In genomic region chr2:138406703-138407102, GRCm38 (mm10) we compare ENCODE assay signal across 12 mouse cellular contexts.
DNase-seq lines count a peak whose midpoint lies in the region; ATAC-seq lines count a peak whose summit lies in the region.
"Had no signal": no experiment of that assay in that cellular context is flagged by ENCODE, and none has a peak within 500 bp of the region (broad histone marks: within the 10 kb centered on the region; RNA-seq: fewer than 3 reads in every experiment).

No protein-coding gene starts in this region.

- no peak for DNase-seq in embryonic facial prominence, embryonic 14.5 days (ENCODE audit: low spot score)
- no peak for DNase-seq in embryonic facial prominence, embryonic 10.5 days (ENCODE audit: low spot score)
- no peak for DNase-seq in cerebellum, adult 9-11 months
- no peak for DNase-seq in cerebellum, adult 9-10 months
- DNase-seq: adrenal gland, adult 8-10 months; kidney, adult 2 months; spleen, adult 18-20 months had no signal

- peaks cover 3% of the 10 kb centered on the region; the same call in 1 of the 2 replicates for H3K4me1 ChIP-seq in embryonic facial prominence, embryonic 14.5 days (ENCODE audit: control insufficient read depth, insufficient read depth, low read length)
- H3K4me1 ChIP-seq in embryonic facial prominence, embryonic 10.5 days = peaks cover 9% of the 10 kb centered on the region
- peaks cover 9% of the 10 kb centered on the region for H3K4me1 ChIP-seq in forebrain, embryonic 12.5 days
- peaks cover 3% of the 10 kb centered on the region; the same call in 1 of the 2 replicates for H3K4me1 ChIP-seq in hindbrain, embryonic 15.5 days (replicated peaks)
- peaks cover 10% of the 10 kb centered on the region for H3K4me1 ChIP-seq in neural tube, embryonic 13.5 days (replicated peaks)

- no peak overlapping the region for H3K27ac ChIP-seq in embryonic facial prominence, embryonic 14.5 days (replicated peaks; ENCODE audit: low read depth, low read length)
- H3K27ac ChIP-seq in embryonic facial prominence, embryonic 10.5 days (replicated peaks) = no peak overlapping the region
- H3K27ac ChIP-seq in forebrain, embryonic 12.5 days = no peak overlapping the region
- H3K27ac ChIP-seq in hindbrain, embryonic 15.5 days (replicated peaks) = 0 out of 2 replicates have a peak overlapping the region, but pooled peaks have one; percentile 49
- 0 out of 2 replicates have a peak overlapping the region, but pooled peaks have one; percentile 23 for H3K27ac ChIP-seq in neural tube, embryonic 13.5 days (replicated peaks)
- H3K27ac ChIP-seq: embryonic facial prominence, embryonic 12.5 days had no signal

- H3K27me3 ChIP-seq in embryonic facial prominence, embryonic 14.5 days (replicated peaks; ENCODE audit: control insufficient read depth, insufficient read depth, low read length) = no peaks in the 10 kb centered on the region
- no peaks in the 10 kb centered on the region for H3K27me3 ChIP-seq in embryonic facial prominence, embryonic 10.5 days (replicated peaks; ENCODE audit: low read depth, poor library complexity, severe bottlenecking)
- peaks cover 10% of the 10 kb centered on the region; the same call in 1 of the 2 replicates for H3K27me3 ChIP-seq in forebrain, embryonic 12.5 days
- no peaks in the 10 kb centered on the region for H3K27me3 ChIP-seq in hindbrain, embryonic 15.5 days
- no peaks in the 10 kb centered on the region for H3K27me3 ChIP-seq in neural tube, embryonic 13.5 days
- H3K27me3 ChIP-seq: embryonic facial prominence, embryonic 12.5 days had no signal

- H3K9ac ChIP-seq in embryonic facial prominence, embryonic 14.5 days (ENCODE audit: low read depth, low read length) = no peak overlapping the region
- H3K9ac ChIP-seq in forebrain, embryonic 12.5 days = no peak overlapping the region
- no peak overlapping the region for H3K9ac ChIP-seq in hindbrain, embryonic 15.5 days
- no peak overlapping the region for H3K9ac ChIP-seq in neural tube, embryonic 13.5 days
- H3K9ac ChIP-seq: embryonic facial prominence, embryonic 12.5 days had no signal

- ATAC-seq in embryonic facial prominence, embryonic 14.5 days (ENCODE audit: low read depth) = peak; percentile 56; the same call in 1 of the 2 replicates
- ATAC-seq in forebrain, embryonic 12.5 days (ENCODE audit: low FRiP score) = peak; percentile 65
- peak; percentile 65; the same call in 1 of the 2 replicates for ATAC-seq in hindbrain, embryonic 15.5 days (ENCODE audit: low FRiP score, low read depth)
- ATAC-seq in neural tube, embryonic 13.5 days (ENCODE audit: low read depth) = peak; percentile 74
- no peak for ATAC-seq in activated CD4-positive, CD25-positive, alpha-beta regulatory T cell, adult 4 months

- no peak overlapping the region for H3K4me3 ChIP-seq in embryonic facial prominence, embryonic 14.5 days (ENCODE audit: low read depth, low read length)
- H3K4me3 ChIP-seq in embryonic facial prominence, embryonic 10.5 days = no peak overlapping the region
- H3K4me3 ChIP-seq in forebrain, embryonic 12.5 days (replicated peaks) = no peak overlapping the region
- H3K4me3 ChIP-seq in hindbrain, embryonic 15.5 days = no peak overlapping the region
- H3K4me3 ChIP-seq in neural tube, embryonic 13.5 days = no peak overlapping the region
- H3K4me3 ChIP-seq: embryonic facial prominence, embryonic 12.5 days had no signal

- H3K9me3 ChIP-seq in embryonic facial prominence, embryonic 14.5 days (ENCODE audit: control insufficient read depth, low read length) = no peaks in the 10 kb centered on the region
- no peaks in the 10 kb centered on the region for H3K9me3 ChIP-seq in embryonic facial prominence, embryonic 10.5 days
- H3K9me3 ChIP-seq in forebrain, embryonic 12.5 days = no peaks in the 10 kb centered on the region
- H3K9me3 ChIP-seq in hindbrain, embryonic 15.5 days = no peaks in the 10 kb centered on the region
- H3K9me3 ChIP-seq in neural tube, embryonic 13.5 days = no peaks in the 10 kb centered on the region
- H3K9me3 ChIP-seq: embryonic facial prominence, embryonic 12.5 days had no signal

- H3K36me3 ChIP-seq in embryonic facial prominence, embryonic 14.5 days (ENCODE audit: control insufficient read depth, insufficient read depth, low read length) = no peaks in the 10 kb centered on the region
- no peaks in the 10 kb centered on the region for H3K36me3 ChIP-seq in embryonic facial prominence, embryonic 10.5 days (replicated peaks)
- no peaks in the 10 kb centered on the region for H3K36me3 ChIP-seq in forebrain, embryonic 12.5 days (replicated peaks)
- H3K36me3 ChIP-seq in hindbrain, embryonic 15.5 days = no peaks in the 10 kb centered on the region
- no peaks in the 10 kb centered on the region for H3K36me3 ChIP-seq in neural tube, embryonic 13.5 days
- H3K36me3 ChIP-seq: embryonic facial prominence, embryonic 12.5 days had no signal

- no peak overlapping the region for H3K4me2 ChIP-seq in embryonic facial prominence, embryonic 14.5 days (ENCODE audit: low read depth, low read length)
- H3K4me2 ChIP-seq in forebrain, embryonic 12.5 days = no peak overlapping the region
- H3K4me2 ChIP-seq in hindbrain, embryonic 15.5 days = no peak overlapping the region
- no peak overlapping the region for H3K4me2 ChIP-seq in neural tube, embryonic 13.5 days
- H3K4me2 ChIP-seq: embryonic facial prominence, embryonic 12.5 days had no signal

Comparison
In these comparisons a context has a peak if more than half of its experiments do, and no peak if none do; other contexts are left out.
1. H3K27ac ChIP-seq: peak in hindbrain, embryonic 15.5 days (single experiment) and neural tube, embryonic 13.5 days (single experiment); none in embryonic facial prominence, embryonic 14.5 days (single experiment), embryonic facial prominence, embryonic 10.5 days (single experiment) and forebrain, embryonic 12.5 days (single experiment).